Mouse (Mus musculus) embryonic facial prominence, embryonic 11.5 days (tissue): ENCODE measurements around the gene Pon3. TPM values are rescaled to one million over a fixed set of nuclear protein-coding genes. Genes with fewer than 3 reads are reported as not detected.
"Not testable (repeated sequence)": the region's sequence is repeated elsewhere in the genome, so short reads cannot be mapped to it uniquely, and the experiment has no call there.

Source experiments
- ATAC-seq: fragments of 200-750 bp; cut with Nextera tagmentation; replicated peaks from 2 replicates; pipeline ENCODE4 v1.8.0; 2017; ENCODE audit warnings: low read depth; ENCODE audit not compliant: insufficient number of reproducible peaks, low FRiP score, low TSS enrichment
- DNase-seq: peaks from one replicate; pipeline ENCODE4 v3.0.0-alpha.2; 2015; ENCODE audit warnings: low spot score
- H3K27ac ChIP-seq: fragments of 300-500 bp; sonication (generic); replicated peaks from 2 replicates; pipeline ENCODE4 v1.5.1; 2014; ENCODE audit warnings: mild to moderate bottlenecking, low read depth, low read length, control low read depth
- H3K27me3 ChIP-seq: fragments of 300-500 bp; sonication (generic); 2 replicates; pipeline ENCODE4 v1.6.1; 2014; ENCODE audit warnings: mild to moderate bottlenecking, low read length, moderate library complexity, mixed read lengths; ENCODE audit not compliant: control insufficient read depth, insufficient read depth
- H3K36me3 ChIP-seq: fragments of 300-500 bp; sonication (generic); replicated peaks from 2 replicates; pipeline ENCODE4 v1.6.1; 2014; ENCODE audit warnings: low read depth, mild to moderate bottlenecking, low read length, moderate library complexity, mixed read lengths; ENCODE audit not compliant: control insufficient read depth, insufficient read depth
- H3K4me1 ChIP-seq: fragments of 300-500 bp; sonication (generic); 2 replicates; pipeline ENCODE4 v1.6.1; 2014; ENCODE audit warnings: low read length, mixed read lengths; ENCODE audit not compliant: control insufficient read depth, insufficient read depth
- H3K4me2 ChIP-seq: fragments of 300-500 bp; sonication (generic); 2 replicates; pipeline ENCODE4 v1.6.1; 2014; ENCODE audit warnings: low read depth, mild to moderate bottlenecking, control low read depth, low read length, moderate library complexity
- H3K4me3 ChIP-seq: fragments of 300-500 bp; sonication (generic); 2 replicates; pipeline ENCODE4 v1.5.1; 2014; ENCODE audit warnings: low read depth, low read length, control low read depth
- H3K9ac ChIP-seq: fragments of 300-500 bp; sonication (generic); replicated peaks from 2 replicates; pipeline ENCODE4 v1.6.1; 2014; ENCODE audit warnings: mild to moderate bottlenecking, control low read depth, low read length
- H3K9me3 ChIP-seq: fragments of 300-500 bp; sonication (generic); replicated peaks from 2 replicates; pipeline ENCODE4 v1.6.1; 2016; ENCODE audit warnings: mild to moderate bottlenecking, low read length, inconsistent platforms, mixed read lengths; ENCODE audit not compliant: control insufficient read depth
- WGBS: fragments of 180-500 bp; shearing (Covaris S2); extraction: QIAGEN DNeasy Blood & Tissue Kit; methylation state at CpG from one replicate; pipeline ENCODE4 v1.1.7; 2014; 5-methylcytosine and 5-hydroxymethylcytosine counted together
- polyA plus RNA-seq: library from polyadenylated mRNA; unstranded; fragments of >200 nt; fragmentation: Nextera tagmentation; extraction: Ambion mirVana; gene quantifications from 2 replicates; pipeline ENCODE4 v1.2.1, GENCODE M21; 2014

The Pon3 gene
- polyA plus RNA-seq, 1 experiment from 2014 or later: 4.2 TPM

DNA sequence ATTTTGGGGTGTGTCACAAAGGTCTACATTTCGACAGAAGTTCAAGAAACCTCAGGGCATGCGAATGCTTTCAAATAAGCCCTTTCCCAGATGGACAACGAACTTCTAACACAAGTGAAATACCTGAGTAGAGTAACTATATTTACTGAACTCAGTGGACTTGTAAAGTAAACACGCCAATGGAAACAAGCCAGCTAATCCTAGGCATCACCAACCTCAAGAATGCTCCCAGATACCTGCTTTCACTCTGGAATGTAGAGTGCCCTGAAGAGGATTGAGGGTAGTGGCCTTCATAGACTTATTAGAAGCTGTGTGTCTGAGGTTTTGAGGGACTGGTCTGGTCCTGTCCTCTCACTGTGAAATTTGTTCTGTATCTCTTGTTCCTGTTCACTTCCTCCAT, 18.6 kb downstream of the Pon3 start:
- no peak overlapping the region for H3K27ac ChIP-seq
- no peak overlapping the region for H3K4me2 ChIP-seq
- WGBS: 92% methylated on average over 4 of the region's 4 CpGs
- H3K4me3 ChIP-seq: no peak overlapping the region
- ATAC-seq (no peak), DNase-seq (no peak)
- no peaks in the 10 kb centered on the region for H3K4me1 ChIP-seq
- no peak overlapping the region for H3K9ac ChIP-seq
- no peaks in the 10 kb centered on the region for H3K36me3 ChIP-seq
- no peaks in the 10 kb centered on the region for H3K27me3 ChIP-seq
- H3K9me3 ChIP-seq: no peaks in the 10 kb centered on the region

- H3K4me2 ChIP-seq: no peak overlapping the region
- 89% methylated on average over 8 of the region's 8 CpGs for WGBS
- H3K9ac ChIP-seq: no peak overlapping the region
- H3K4me1 ChIP-seq: no peaks in the 10 kb centered on the region
- no peaks in the 10 kb centered on the region for H3K27me3 ChIP-seq
- no peaks in the 10 kb centered on the region for H3K9me3 ChIP-seq
- H3K4me3 ChIP-seq: no peak overlapping the region
- ATAC-seq (no peak), DNase-seq (no peak)
- H3K36me3 ChIP-seq: no peaks in the 10 kb centered on the region
- no peak overlapping the region for H3K27ac ChIP-seq
Observed at GRCm38 (mm10) chr6:5236843-5237371, 19.2 kb downstream of the Pon3 start.

- WGBS: 77% methylated on average over 3 of the region's 3 CpGs
- Histone ChIP-seq H3K9ac (no peak overlapping the region), H3K27ac (no peak overlapping the region), H3K27me3 (no peaks in the 10 kb centered on the region), H3K9me3 (no peaks in the 10 kb centered on the region), H3K4me2 (no peak overlapping the region), H3K4me3 (no peak overlapping the region), H3K4me1 (no peaks in the 10 kb centered on the region), H3K36me3 (no peaks in the 10 kb centered on the region)
- no peak for DNase-seq
- no peak for ATAC-seq
Observed at GRCm38 (mm10) chr6:5234563-5234962, 21.5 kb downstream of the Pon3 start.

- ATAC-seq (no peak), DNase-seq (no peak)
- Histone ChIP-seq H3K9ac (no peak overlapping the region), H3K36me3 (no peaks in the 10 kb centered on the region), H3K4me1 (no peaks in the 10 kb centered on the region), H3K27ac (no peak overlapping the region), H3K27me3 (no peaks in the 10 kb centered on the region), H3K9me3 (no peaks in the 10 kb centered on the region), H3K4me3 (no peak overlapping the region), H3K4me2 (no peak overlapping the region)
- WGBS: 93% methylated on average over 1 of the region's 1 CpGs
Observed at GRCm38 (mm10) chr6:5233812-5234211, 22.3 kb downstream of the Pon3 start.

DNA sequence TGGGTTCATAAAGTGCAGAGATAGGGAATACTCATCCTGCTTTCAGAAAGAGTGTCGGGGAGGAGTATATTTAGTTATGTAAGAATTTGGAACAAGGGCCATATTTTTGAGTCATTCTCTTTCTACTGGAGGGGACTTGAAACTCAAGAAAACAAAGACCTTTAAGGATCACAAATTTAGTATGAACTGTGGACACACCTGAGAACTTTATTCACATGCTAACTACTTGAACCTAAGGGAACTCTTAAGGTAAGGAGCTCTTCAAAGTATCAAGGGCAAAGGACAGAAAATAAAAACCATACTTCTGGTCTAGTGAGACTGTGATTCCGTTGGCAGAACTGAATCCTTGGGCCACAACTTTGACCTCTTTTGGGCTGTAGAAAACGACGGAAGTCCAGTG, 24.1 kb downstream of the Pon3 start:
- Histone ChIP-seq H3K36me3 (no peaks in the 10 kb centered on the region), H3K9me3 (no peaks in the 10 kb centered on the region), H3K27me3 (no peaks in the 10 kb centered on the region), H3K27ac (no peak overlapping the region), H3K4me1 (no peaks in the 10 kb centered on the region), H3K4me2 (no peak overlapping the region), H3K4me3 (no peak overlapping the region), H3K9ac (no peak overlapping the region)
- WGBS: 83% methylated on average over 4 of the region's 4 CpGs
- DNase-seq: no peak
- no peak for ATAC-seq

DNA sequence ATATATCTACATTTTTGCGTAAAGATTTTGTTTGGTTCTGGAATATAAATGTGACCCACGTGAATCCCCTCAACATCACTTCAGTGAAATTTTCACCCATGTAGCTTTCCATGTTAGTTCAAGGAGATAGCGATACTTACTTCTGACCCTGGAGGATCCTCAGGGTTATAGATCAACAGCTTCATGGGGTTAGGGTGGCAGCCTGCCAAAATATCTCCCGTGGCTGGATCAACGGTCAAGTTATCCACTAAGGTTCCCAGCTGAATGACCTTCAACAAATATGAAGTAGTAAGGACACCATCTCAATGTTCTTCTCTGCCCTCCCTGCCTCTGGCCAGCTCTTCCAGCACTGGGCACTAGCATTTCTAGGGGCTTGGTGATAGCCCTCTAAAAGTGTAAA, 25.8 kb downstream of the Pon3 start:
- no peaks in the 10 kb centered on the region for H3K9me3 ChIP-seq
- DNase-seq (no peak), ATAC-seq (no peak)
- WGBS: 93% methylated on average over 5 of the region's 5 CpGs
- no peak overlapping the region for H3K27ac ChIP-seq
- no peak overlapping the region for H3K9ac ChIP-seq
- H3K27me3 ChIP-seq: no peaks in the 10 kb centered on the region
- no peak overlapping the region for H3K4me3 ChIP-seq
- no peaks in the 10 kb centered on the region for H3K4me1 ChIP-seq
- H3K4me2 ChIP-seq: no peak overlapping the region
- no peaks in the 10 kb centered on the region for H3K36me3 ChIP-seq

DNA sequence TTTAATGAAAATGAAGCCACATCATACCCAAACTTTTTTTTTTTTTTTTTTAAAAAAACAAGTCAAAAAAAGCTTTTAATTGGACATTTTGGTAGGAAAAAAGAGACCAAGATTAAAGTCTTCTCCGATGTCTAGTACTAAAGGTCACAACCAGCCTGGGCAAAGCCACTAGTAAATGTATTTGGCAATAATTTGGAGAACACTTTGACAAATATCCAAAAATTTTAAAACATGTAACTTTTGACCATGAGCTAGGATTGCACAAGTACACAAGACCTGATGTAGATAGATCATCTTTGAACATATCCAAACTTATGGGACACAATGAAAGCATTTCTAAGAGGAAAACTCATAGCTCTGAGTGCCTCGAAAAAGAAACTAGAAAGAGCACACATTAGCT, 32.5 kb downstream of the Pon3 start:
- H3K27ac ChIP-seq, H3K9ac ChIP-seq, ATAC-seq, H3K4me3 ChIP-seq, H3K27me3 ChIP-seq, H3K4me1 ChIP-seq, H3K4me2 ChIP-seq, H3K9me3 ChIP-seq, H3K36me3 ChIP-seq, DNase-seq: not testable (repeated sequence)
- WGBS: 76% methylated on average over 2 of the region's 2 CpGs

- H3K9me3 ChIP-seq: no peaks in the 10 kb centered on the region
- DNase-seq (peak; percentile 9), ATAC-seq (no peak)
- no peak overlapping the region for H3K9ac ChIP-seq
- 56% methylated on average over 3 of the region's 3 CpGs for WGBS
- no peak overlapping the region for H3K4me3 ChIP-seq
- no peak overlapping the region for H3K27ac ChIP-seq
- H3K4me1 ChIP-seq: no peaks in the 10 kb centered on the region
- H3K27me3 ChIP-seq: no peaks in the 10 kb centered on the region
- no peaks in the 10 kb centered on the region for H3K36me3 ChIP-seq
- H3K4me2 ChIP-seq: no peak overlapping the region
Observed at GRCm38 (mm10) chr6:5222080-5222479, 34.0 kb downstream of the Pon3 start.
